Mouse (Mus musculus) right cerebral cortex, adult 18-20 months (tissue): ENCODE data around the gene Lamtor3.
"Not testable (repeated sequence)": the region's sequence is repeated elsewhere in the genome, so short reads cannot be mapped to it uniquely, and the experiment has no call there.

Experiments used
- DNase-seq: peaks from one replicate; pipeline ENCODE4 v3.0.0; 2022; ENCODE audit warnings: mixed read lengths

The Lamtor3 gene

GRCm38 (mm10) chr3:137935570-137936525, 17.5 kb downstream of the Lamtor3 start:
- DNase-seq, result no peak

GRCm38 (mm10) chr3:137936541-137936940, 18.2 kb downstream of the Lamtor3 start:
- DNase-seq, result no peak

GRCm38 (mm10) chr3:137938608-137939007, 20.3 kb downstream of the Lamtor3 start:
- peak; percentile 42 for DNase-seq

- no peak for DNase-seq
These were observed 22.5 kb downstream of the Lamtor3 start for GRCm38 (mm10) chr3:137940757-137941156.

GRCm38 (mm10) chr3:137941555-137941954, 23.2 kb downstream of the Lamtor3 start:
- DNase-seq, result no peak

GRCm38 (mm10) chr3:137942098-137942622, 23.9 kb downstream of the Lamtor3 start:
- no peak for DNase-seq

- no peak for DNase-seq
These were observed 25.4 kb downstream of the Lamtor3 start for GRCm38 (mm10) chr3:137943737-137944154.

- DNase-seq, result no peak
These were observed 28.5 kb downstream of the Lamtor3 start for GRCm38 (mm10) chr3:137946827-137947226.

GRCm38 (mm10) chr3:137947525-137947924, 29.2 kb downstream of the Lamtor3 start:
- DNase-seq, result no peak

GRCm38 (mm10) chr3:137950191-137950885, 32.0 kb downstream of the Lamtor3 start:
- DNase-seq, result no peak

- DNase-seq, result not testable (repeated sequence)
These were observed 33.0 kb downstream of the Lamtor3 start for GRCm38 (mm10) chr3:137951302-137951701.

GRCm38 (mm10) chr3:137951819-137952218, 33.5 kb downstream of the Lamtor3 start:
- no peak for DNase-seq

- peak; percentile 70 for DNase-seq
These were observed 34.1 kb downstream of the Lamtor3 start for GRCm38 (mm10) chr3:137952225-137952913.

- peak; percentile 77 for DNase-seq
These were observed 34.9 kb downstream of the Lamtor3 start for GRCm38 (mm10) chr3:137952914-137953880.

GRCm38 (mm10) chr3:137954256-137954916, 36.1 kb downstream of the Lamtor3 start:
- DNase-seq, result no peak

GRCm38 (mm10) chr3:137955560-137956081, 37.3 kb downstream of the Lamtor3 start:
- no peak for DNase-seq

- DNase-seq, result no peak
These were observed 39.6 kb downstream of the Lamtor3 start for GRCm38 (mm10) chr3:137957864-137958263.

- no peak for DNase-seq
These were observed 40.0 kb downstream of the Lamtor3 start for GRCm38 (mm10) chr3:137958352-137958751.

GRCm38 (mm10) chr3:137959456-137959855, 41.1 kb downstream of the Lamtor3 start:
- no peak for DNase-seq

- DNase-seq, result no peak
These were observed 43.6 kb downstream of the Lamtor3 start for GRCm38 (mm10) chr3:137961736-137962385.
